Mouse (Mus musculus): ENCODE results near the gene Ddr1.
A peak's percentile ranks its signal among the peaks of the same experiment; 100 is the strongest.

The Ddr1 gene

DNA sequence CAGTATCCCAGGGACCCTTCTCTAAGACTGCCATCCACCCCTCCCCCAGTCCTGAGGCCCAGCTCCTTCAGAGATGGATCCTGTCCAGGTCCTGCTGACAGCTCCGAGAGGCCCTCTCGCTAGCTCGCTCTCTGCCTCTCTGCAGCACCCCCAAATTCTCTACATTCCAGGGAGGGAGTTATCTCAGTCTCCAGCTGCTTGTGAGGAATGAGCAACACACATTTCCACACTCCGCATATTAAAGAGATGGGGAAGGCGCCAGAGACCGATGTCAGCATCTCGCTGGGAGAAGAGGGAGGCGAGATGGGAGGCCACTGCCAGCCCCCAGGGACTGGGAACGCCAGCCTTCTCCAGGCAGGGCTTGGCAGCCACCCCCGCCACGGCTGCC lies 15.9 kb upstream of the Ddr1 start:
- no peak for DNase-seq (ENCODE audit: low read depth)

GRCm38 (mm10) chr17:35719616-35720339 lies 15.4 kb upstream of the Ddr1 start:
- DNase-seq (ENCODE audit: low read depth), result peak; percentile 59

DNA sequence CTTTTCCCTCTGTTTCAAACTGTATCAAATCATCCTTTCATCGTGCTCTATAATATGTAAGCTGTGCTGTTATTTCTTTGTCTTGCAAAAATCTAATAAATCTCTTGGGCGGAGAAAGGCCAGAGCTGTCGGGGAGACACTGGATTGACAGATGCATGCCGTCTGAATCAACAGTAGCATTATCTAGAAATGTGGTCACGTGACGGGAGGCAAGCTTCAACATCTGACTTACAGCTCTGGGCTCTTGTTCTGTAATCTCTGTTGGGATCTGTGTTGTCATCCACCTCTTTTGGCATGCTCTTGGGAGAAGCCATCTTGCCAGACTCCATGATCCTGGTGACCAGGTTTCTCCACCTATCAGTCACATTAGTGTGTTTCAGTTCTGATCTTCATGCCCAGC lies 12.7 kb upstream of the Ddr1 start:
- DNase-seq (ENCODE audit: low read depth), result no peak

GRCm38 (mm10) chr17:35716114-35716513 lies 11.7 kb upstream of the Ddr1 start:
- no peak for DNase-seq (ENCODE audit: low read depth)

GRCm38 (mm10) chr17:35710705-35711347 lies 6.4 kb upstream of the Ddr1 start:
- DNase-seq (ENCODE audit: low read depth), result no peak

GRCm38 (mm10) chr17:35708611-35709010 lies 4.2 kb upstream of the Ddr1 start:
- no peak for DNase-seq (ENCODE audit: low read depth)

DNA sequence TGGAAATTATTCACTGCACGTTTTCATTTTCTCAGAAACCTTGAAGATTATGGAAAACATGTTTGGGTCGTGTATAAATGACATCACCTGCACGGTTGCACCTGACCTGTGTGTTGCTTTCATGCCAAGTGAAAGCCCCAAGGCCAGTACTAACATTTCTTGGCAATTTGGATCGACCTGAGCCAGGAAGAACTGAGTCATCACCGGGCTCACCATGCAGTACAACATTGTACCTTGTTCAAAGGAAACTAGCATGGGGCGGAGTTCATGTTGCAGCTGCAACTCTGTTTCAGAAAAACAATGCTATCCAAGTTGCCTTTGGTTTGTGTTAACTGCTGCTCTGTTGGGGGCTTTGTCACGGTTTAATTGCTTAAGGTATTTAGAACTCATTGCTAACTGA lies 3.5 kb upstream of the Ddr1 start:
- DNase-seq (ENCODE audit: low read depth), result peak; percentile 64

DNA sequence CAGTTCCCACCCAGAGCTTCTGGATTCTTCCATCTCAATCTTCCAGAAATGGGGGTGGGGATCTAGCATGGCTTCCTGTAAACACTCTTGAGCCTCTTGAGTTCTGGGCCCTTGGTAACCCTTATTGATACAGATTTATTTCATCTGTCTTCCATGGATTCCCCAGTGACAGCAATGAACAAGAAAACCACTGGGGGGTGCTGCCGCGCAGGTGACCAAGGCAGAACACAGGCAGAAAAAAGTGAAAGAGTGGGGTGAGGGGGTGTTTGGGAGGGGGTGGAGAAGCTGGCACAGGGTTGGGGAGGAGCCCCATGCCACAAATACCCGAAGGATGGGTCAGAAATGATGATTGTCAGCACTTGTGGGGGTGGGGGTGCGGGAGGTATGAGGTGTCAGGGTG lies 1.4 kb upstream of the Ddr1 start:
- peak; percentile 52 for DNase-seq (ENCODE audit: low read depth)

DNA sequence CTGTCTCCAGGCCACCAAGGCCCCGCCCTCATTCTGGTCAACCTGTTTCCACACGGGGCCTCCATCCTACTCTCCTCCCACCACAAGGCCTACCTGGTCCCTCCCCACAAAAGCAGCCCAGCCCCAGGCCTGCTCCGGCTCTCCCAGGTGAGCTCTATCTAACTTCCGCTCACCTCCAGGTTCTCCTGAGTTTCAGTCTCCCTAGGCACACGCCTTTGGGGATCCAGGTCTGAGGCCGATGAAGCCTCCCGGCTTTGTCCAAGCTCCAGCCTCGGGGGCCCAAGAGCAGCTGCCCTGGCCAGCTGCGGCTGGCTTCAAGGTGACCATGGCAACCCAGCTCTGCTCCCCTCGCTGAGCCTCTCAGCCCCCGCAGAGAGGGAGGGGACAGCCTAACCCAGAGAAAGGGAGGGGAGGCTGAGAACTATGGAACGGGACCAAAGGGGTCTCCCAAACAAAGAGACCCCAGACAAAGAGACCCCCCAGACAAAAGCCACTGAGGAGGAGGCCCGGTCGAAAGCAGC lies 610 bp downstream of the Ddr1 start:
- no peak for DNase-seq (ENCODE audit: low read depth)

GRCm38 (mm10) chr17:35703065-35703464 lies 1.4 kb downstream of the Ddr1 start:
- DNase-seq (ENCODE audit: low read depth), result no peak

GRCm38 (mm10) chr17:35702605-35703004 lies 1.8 kb downstream of the Ddr1 start:
- DNase-seq (ENCODE audit: low read depth), result no peak

GRCm38 (mm10) chr17:35701978-35702461 lies 2.4 kb downstream of the Ddr1 start:
- DNase-seq (ENCODE audit: low read depth), result no peak

GRCm38 (mm10) chr17:35701203-35701977 lies 3.0 kb downstream of the Ddr1 start:
- no peak for DNase-seq (ENCODE audit: low read depth)

GRCm38 (mm10) chr17:35700371-35700961 lies 4.0 kb downstream of the Ddr1 start:
- DNase-seq (ENCODE audit: low read depth), result no peak

- DNase-seq (ENCODE audit: low read depth), result no peak
These were observed 4.5 kb downstream of the Ddr1 start for GRCm38 (mm10) chr17:35699919-35700318.

DNA sequence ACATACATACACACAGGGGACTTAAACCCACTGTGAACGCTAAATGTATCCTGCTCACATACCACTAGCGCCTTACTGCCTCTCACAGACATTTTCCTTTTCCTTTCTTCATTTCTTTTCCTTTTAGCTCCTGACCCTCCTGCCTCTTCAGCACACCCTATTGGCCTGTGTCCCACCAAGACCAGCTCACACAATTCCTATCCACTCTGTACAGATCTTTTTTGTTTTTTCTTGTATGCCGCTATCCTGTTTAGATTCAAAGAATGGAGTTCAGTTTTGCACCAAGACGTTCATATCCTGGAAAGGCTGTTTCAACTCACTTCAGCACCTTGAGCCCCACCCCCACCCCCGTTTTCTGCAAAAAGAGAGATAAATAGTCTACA lies 5.9 kb downstream of the Ddr1 start:
- DNase-seq (ENCODE audit: low read depth), result no peak

- DNase-seq (ENCODE audit: low read depth), result no peak
These were observed 6.5 kb downstream of the Ddr1 start for GRCm38 (mm10) chr17:35697759-35698500.

DNA sequence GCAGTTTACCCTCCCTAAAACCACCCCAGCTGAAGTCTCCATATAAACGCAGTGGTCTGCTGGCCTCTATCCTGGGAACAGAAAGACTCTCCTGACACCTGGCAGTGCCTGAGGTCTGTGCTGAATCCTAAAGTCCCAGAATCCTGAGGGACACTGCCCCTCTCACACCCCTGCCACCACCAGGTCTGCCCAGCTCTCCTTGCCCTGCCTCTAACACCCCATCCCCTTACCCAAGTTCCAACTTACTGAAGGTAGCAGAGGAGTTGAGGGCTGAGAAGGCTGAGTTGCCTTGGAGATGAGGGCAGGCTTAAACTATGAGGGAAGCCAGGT lies 7.0 kb downstream of the Ddr1 start:
- no peak for DNase-seq (ENCODE audit: low read depth)

DNA sequence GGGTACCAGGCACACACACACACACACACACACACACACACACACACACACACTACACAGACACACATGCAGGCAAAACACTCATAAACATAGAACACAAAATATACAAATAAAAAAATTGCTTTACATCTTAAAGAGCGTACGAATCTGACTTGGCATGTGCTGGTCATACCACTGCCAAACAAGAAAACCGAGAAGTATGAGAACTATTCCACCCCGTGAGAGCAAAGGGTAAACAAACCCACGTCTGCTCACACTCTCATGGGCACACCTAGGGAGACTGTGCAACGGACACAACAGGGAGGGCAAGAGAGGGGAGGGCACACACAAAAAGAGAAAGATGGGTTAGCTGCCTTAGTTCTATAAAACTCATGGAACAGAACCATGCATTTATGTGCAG lies 7.7 kb downstream of the Ddr1 start:
- DNase-seq (ENCODE audit: low read depth), result no peak

GRCm38 (mm10) chr17:35695289-35695688 lies 9.1 kb downstream of the Ddr1 start:
- DNase-seq (ENCODE audit: low read depth), result peak; percentile 61

DNA sequence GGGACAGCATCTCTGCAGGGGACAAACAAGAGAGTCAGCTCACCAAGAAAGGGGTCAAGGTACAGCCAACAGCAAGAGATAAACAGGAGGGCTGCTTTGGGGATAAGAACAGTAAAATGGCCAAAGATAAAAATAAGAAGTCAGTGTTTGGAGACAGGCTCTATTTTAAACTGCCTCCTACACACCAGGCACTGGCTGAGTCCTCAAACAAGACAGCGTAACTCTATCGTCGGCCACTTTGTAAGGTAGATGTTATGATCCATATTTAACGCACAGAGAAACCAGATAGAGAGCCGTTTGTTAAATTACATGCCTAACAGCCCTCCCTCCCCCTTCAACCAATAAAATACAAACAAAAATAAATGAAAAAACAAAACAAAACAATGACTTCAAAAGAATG lies 10.5 kb downstream of the Ddr1 start:
- no peak for DNase-seq (ENCODE audit: low read depth)

GRCm38 (mm10) chr17:35692368-35692767 lies 12.1 kb downstream of the Ddr1 start:
- no peak for DNase-seq (ENCODE audit: low read depth)
